Mouse (Mus musculus): ENCODE results near the gene Rflnb. TPM values are rescaled to one million over a fixed set of nuclear protein-coding genes. Genes with fewer than 3 reads are reported as not detected.
A peak's percentile ranks its signal among the peaks of the same experiment; 100 is the strongest.

Gene Rflnb
- total and polyA plus RNA-seq, 3 experiments: 0.19 to 0.85 (median 0.69) TPM

- H3K79me2 ChIP-seq (replicated peaks; ENCODE audit: control insufficient read depth, extremely low read depth, insufficient read depth, poor library complexity, severe bottlenecking): no peaks in the 10 kb centered on the region
- no peaks in the 10 kb centered on the region for H3K36me3 ChIP-seq (replicated peaks in 1 of 2; ENCODE audit: control insufficient read depth in 1 of 2, insufficient read depth in 1 of 2, low read length in 1 of 2)
- DNase-seq (ENCODE audit: extremely low read depth): no peak
- no peak for TF ChIP-seq CHD1 (IDR thresholded peaks at IDR 0.05; ENCODE audit: low read depth, low read length)
- no peak for TF ChIP-seq MAZ (IDR thresholded peaks at IDR 0.05; ENCODE audit: low read depth, low read length)
- TF ChIP-seq UBTF (IDR thresholded peaks at IDR 0.05; ENCODE audit: low read depth, low read length): no peak
- TF ChIP-seq ETS1 (conservative IDR thresholded peaks at IDR 0.05; ENCODE audit: low read depth, low read length): no peak
- no peak for TF ChIP-seq NRF1 (IDR thresholded peaks at IDR 0.05; ENCODE audit: low read depth, low read length)
- no peak for TF ChIP-seq SIN3A (IDR thresholded peaks at IDR 0.05; ENCODE audit: low read length)
- no peak for TF ChIP-seq ZNF384 (IDR thresholded peaks at IDR 0.05; ENCODE audit: low read depth, low read length)
- no peak for TF ChIP-seq JUND (conservative IDR thresholded peaks at IDR 0.05; ENCODE audit: low read depth, low read length)
- TF ChIP-seq RAD21 (IDR thresholded peaks at IDR 0.05; ENCODE audit: low read depth, low read length): no peak
- no peak for TF ChIP-seq CTCF (conservative IDR thresholded peaks at IDR 0.05 in 1 of 2, IDR thresholded peaks at IDR 0.05 in 1 of 2; ENCODE audit: low read depth in 2 of 2, low read length in 2 of 2)
- no peak for TF ChIP-seq MYC (IDR thresholded peaks at IDR 0.05; ENCODE audit: low read depth, low read length)
- no peak for TF ChIP-seq ELF1 (IDR thresholded peaks at IDR 0.05; ENCODE audit: low read depth, low read length)
- no peak for TF ChIP-seq NELFE (IDR thresholded peaks at IDR 0.05; ENCODE audit: low read depth, low read length)
- TF ChIP-seq USF1 (IDR thresholded peaks at IDR 0.05; ENCODE audit: low read depth, low read length): no peak
- TF ChIP-seq EP300 (IDR thresholded peaks at IDR 0.05; ENCODE audit: low read length): no peak
- no peak for TF ChIP-seq IRF4 (IDR thresholded peaks at IDR 0.05; ENCODE audit: low read depth, low read length)
- TF ChIP-seq TBP (conservative IDR thresholded peaks at IDR 0.05; ENCODE audit: low read depth, low read length): no peak
- no peak for TF ChIP-seq RCOR1 (conservative IDR thresholded peaks at IDR 0.05; ENCODE audit: low read depth, low read length)
- TF ChIP-seq GABPA (IDR thresholded peaks at IDR 0.05; ENCODE audit: insufficient replicate concordance, low read depth, low read length): no peak
- in situ Hi-C loops (cut with MboI; ENCODE audit: low pct_ligation_motif_present, low pct_unique_long_range_greater_than_20kb, low sequenced_read_pairs): no loop called here
- H3K27ac ChIP-seq (ENCODE audit: insufficient read depth, low read depth): no peak overlapping the region
- H3K4me2 ChIP-seq (ENCODE audit: insufficient read depth, low read depth, poor library complexity, severe bottlenecking): no peak overlapping the region
- peaks cover 7% of the 10 kb centered on the region for H3K27me3 ChIP-seq (replicated peaks)
- H3K4me1 ChIP-seq (ENCODE audit: control insufficient read depth in 1 of 2, insufficient read depth in 2 of 2): peaks cover 3 to 10% of the 10 kb centered on the region in 2 experiments; a peak in 2 of 4 replicates
- H3K9me3 ChIP-seq (replicated peaks; ENCODE audit: low read length): no peaks in the 10 kb centered on the region
- H3K4me3 ChIP-seq (replicated peaks in 1 of 3; ENCODE audit: low read depth in 2 of 3, low read length in 2 of 3, poor library complexity in 1 of 3): no peak overlapping the region
- no peak overlapping the region for H3K9ac ChIP-seq (ENCODE audit: insufficient read depth, low read depth)
- dilution Hi-C loops (cut with MboI; ENCODE audit: extremely low pct_ligation_motif_present, extremely low pct_unique_long_range_greater_than_20kb, low sequenced_read_pairs): no loop called here
Observed at GRCm38 (mm10) chr11:75992481-75992880, 35.1 kb downstream of the Rflnb start.

- no peaks in the 10 kb centered on the region for H3K79me2 ChIP-seq (replicated peaks; ENCODE audit: control insufficient read depth, extremely low read depth, insufficient read depth, poor library complexity, severe bottlenecking)
- H3K4me3 ChIP-seq (replicated peaks in 1 of 3; ENCODE audit: low read depth in 2 of 3, low read length in 2 of 3, poor library complexity in 1 of 3): no peak overlapping the region
- no peak overlapping the region for H3K9ac ChIP-seq (ENCODE audit: insufficient read depth, low read depth)
- H3K36me3 ChIP-seq (replicated peaks in 1 of 2; ENCODE audit: control insufficient read depth in 1 of 2, insufficient read depth in 1 of 2, low read length in 1 of 2): no peaks in the 10 kb centered on the region
- dilution Hi-C loops (cut with MboI; ENCODE audit: extremely low pct_ligation_motif_present, extremely low pct_unique_long_range_greater_than_20kb, low sequenced_read_pairs): no loop called here
- H3K4me2 ChIP-seq (ENCODE audit: insufficient read depth, low read depth, poor library complexity, severe bottlenecking): no peak overlapping the region
- H3K9me3 ChIP-seq (replicated peaks; ENCODE audit: low read length): no peaks in the 10 kb centered on the region
- TF ChIP-seq ZMIZ1 (IDR thresholded peaks at IDR 0.05; ENCODE audit: low read depth, low read length) (no peak), CTCF (conservative IDR thresholded peaks at IDR 0.05 in 1 of 2, IDR thresholded peaks at IDR 0.05 in 1 of 2; ENCODE audit: low read depth in 2 of 2, low read length in 2 of 2) (peak in 1 of 2 experiments; percentile 20; a peak in 1 of 4 replicates), JUN (IDR thresholded peaks at IDR 0.05; ENCODE audit: insufficient read depth, low read depth, low read length) (no peak), PAX5 (IDR thresholded peaks at IDR 0.05; ENCODE audit: low read length) (no peak), UBTF (IDR thresholded peaks at IDR 0.05; ENCODE audit: low read depth, low read length) (no peak)
- DNase-seq (ENCODE audit: extremely low read depth): no peak
- H3K4me1 ChIP-seq (ENCODE audit: control insufficient read depth in 1 of 2, insufficient read depth in 2 of 2): peaks cover 3 to 10% of the 10 kb centered on the region in 2 experiments; a peak in 2 of 4 replicates
- peaks cover 7% of the 10 kb centered on the region for H3K27me3 ChIP-seq (replicated peaks)
- in situ Hi-C loops (cut with MboI; ENCODE audit: low pct_ligation_motif_present, low pct_unique_long_range_greater_than_20kb, low sequenced_read_pairs): no loop called here
- H3K27ac ChIP-seq (ENCODE audit: insufficient read depth, low read depth): no peak overlapping the region
Observed at GRCm38 (mm10) chr11:75991911-75992310, 35.7 kb downstream of the Rflnb start.
